Mouse (Mus musculus): ENCODE data around the gene Acod1. TPM values are rescaled to one million over a fixed set of nuclear protein-coding genes. Genes with fewer than 3 reads are reported as not detected.
A peak's percentile ranks its signal among the peaks of the same experiment; 100 is the strongest.

The Acod1 gene
- total RNA-seq, 2 experiments from 2014 or later = not detected

DNA sequence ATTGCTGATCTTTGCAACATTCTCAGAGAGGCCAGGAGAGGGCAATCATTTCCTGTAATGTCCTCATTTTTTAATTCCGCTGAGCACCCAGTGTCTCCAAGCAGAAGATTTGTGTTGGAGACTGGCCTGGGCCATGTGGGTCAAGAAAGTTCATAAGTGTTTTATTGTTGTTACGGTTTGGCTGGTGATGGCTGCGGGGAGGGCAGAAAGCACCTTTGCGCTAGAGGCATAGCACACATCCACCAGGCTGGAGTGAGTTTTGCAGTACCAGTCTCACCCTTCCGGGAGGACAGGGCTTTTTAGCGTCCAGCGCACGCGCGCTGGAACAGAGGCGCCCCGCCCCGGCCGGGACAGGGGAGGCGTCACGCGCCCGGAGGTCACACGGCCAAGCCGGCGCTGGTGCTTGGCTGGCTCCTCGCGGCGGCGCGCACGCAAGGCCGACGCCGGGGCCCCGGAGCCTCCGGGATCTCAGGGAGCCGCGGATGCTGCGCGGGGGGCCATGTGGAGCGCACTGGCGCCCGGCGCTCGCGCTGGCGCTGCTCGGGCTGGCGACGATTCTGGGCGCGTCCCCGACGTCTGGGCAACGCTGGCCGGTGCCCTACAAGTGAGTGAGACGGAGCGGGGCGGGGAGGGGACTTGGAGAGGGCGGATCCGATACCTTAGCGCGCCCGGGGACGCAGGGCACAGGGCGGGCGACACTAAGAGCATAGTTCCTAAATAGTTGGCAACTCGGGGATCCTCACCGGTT lies 23.3 kb downstream of the Acod1 start, which contains the start of gene Cln5:
Cln5 (plus strand) TSS at position 353 of the 748 bp plus-strand sequence.
- peak; percentile 90 to 93 for DNase-seq (ENCODE audit: low spot score in 2 of 2)
- intact Hi-C loops (cut with DNase I) = loop anchor here (2.0 to 5.0 kb wide), 2 partner anchors 29 to 467 kb away; partner anchors contain the start of gene Fbxl3

DNA sequence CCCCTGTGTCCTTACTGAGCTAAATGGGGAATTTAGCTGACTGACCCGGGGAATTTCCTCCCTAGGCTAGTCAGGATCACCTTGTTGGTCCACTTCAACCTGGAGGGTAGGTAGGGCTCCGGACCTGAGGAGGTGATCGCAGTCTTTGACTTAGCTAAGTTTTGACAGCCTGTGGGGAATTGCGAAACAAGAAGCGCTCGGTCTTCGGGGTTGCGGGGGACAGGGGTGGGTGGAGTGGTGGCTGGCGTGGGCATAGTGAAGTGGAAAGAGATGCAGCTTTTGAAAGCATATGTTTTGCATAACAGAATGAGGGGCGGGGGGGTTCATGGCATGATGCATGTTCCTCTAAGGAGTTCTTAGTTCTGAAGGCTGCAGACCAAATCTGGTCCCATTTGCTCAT lies 24.0 kb downstream of the Acod1 start:
- intact Hi-C loops (cut with DNase I) = loop anchor here (2.0 kb wide), 1 partner anchor 28 kb away; the partner anchor contains the start of gene Fbxl3
- DNase-seq (ENCODE audit: low spot score in 2 of 2) = peak; percentile 27 to 32

DNA sequence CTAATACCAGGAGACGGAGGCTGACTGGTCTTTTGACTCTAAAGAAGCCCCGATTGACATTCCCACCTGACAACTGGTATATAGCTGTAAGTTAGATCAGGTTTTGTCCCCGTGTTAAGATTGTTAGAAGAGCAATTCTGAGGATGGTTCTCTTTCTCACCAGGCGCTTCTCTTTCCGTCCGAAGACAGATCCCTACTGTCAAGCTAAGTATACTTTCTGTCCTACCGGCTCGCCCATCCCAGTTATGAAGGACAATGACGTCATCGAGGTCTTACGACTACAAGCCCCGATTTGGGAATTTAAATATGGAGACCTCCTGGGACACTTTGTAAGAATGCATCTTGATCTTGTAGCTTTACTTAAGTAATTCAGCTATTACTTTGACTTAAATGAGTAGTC lies 24.7 kb downstream of the Acod1 start:
- DNase-seq (ENCODE audit: low spot score in 2 of 2) = no peak
- intact Hi-C loops (cut with DNase I) = loop anchor here (2.0 kb wide), 1 partner anchor 27 kb away; the partner anchor contains the start of gene Fbxl3

DNA sequence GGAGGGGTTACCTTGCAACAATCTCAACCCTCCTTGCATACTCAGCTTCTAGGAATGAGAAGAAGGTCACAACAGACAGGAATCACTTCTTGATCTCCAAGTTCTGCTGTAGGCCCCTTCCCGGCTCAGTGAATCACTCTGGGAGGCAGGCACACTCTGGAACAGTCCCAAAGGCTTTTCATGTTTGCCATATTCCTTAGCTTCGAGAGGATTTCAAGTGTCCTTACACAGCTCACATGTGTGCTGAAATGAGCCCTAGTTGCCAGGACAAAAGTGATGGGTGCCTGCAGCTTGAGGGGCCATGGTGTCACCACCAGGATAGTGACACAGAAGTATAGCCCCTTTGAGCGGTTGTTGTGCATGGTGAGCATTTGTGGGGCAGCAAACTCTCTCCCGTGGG lies 26.0 kb downstream of the Acod1 start:
- DNase-seq (ENCODE audit: low spot score in 2 of 2) = no peak
- intact Hi-C loops (cut with DNase I) = no loop called here

DNA sequence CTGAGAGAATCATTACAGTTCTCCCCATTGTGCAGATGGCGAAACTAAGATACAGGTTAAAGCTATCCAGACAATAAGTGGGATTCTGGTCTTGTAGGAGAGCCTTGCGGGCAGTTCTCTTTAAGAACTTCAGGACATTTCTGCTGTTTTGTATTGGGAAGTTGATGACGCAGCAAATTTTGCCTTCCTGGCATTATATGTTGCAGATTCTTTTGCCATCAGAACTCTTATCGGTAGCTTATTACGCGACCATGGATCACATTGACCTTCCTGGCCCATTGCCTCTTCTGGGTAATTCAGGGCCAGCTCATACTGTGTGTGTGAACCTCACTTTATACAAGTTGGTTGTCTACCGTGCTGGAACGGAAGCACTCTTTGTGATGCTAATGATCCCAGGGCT lies 27.0 kb downstream of the Acod1 start:
- DNase-seq (ENCODE audit: low spot score in 2 of 2) = no peak
- intact Hi-C loops (cut with DNase I) = no loop called here

DNA sequence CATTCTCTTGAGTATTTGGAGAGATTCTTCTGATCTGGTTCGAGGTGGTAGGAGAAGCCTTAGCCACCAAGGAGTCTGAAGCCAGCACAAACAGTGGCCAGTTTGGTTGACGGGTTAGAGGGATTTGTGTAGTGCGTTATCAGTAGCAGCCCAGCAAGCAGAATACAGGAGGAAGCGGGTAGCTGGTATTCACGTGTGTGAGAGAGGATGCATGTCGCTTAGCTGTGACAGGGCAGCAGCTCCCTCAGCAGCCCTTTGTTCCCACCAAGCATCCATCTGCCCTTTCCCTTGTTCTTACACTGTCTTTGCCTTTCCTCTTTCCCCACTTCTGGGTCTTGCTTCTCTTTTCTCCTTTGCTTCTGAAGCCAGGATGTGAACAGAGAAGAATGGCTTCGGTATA lies 28.4 kb downstream of the Acod1 start:
- intact Hi-C loops (cut with DNase I) = no loop called here
- no peak for DNase-seq (ENCODE audit: low spot score in 2 of 2)

DNA sequence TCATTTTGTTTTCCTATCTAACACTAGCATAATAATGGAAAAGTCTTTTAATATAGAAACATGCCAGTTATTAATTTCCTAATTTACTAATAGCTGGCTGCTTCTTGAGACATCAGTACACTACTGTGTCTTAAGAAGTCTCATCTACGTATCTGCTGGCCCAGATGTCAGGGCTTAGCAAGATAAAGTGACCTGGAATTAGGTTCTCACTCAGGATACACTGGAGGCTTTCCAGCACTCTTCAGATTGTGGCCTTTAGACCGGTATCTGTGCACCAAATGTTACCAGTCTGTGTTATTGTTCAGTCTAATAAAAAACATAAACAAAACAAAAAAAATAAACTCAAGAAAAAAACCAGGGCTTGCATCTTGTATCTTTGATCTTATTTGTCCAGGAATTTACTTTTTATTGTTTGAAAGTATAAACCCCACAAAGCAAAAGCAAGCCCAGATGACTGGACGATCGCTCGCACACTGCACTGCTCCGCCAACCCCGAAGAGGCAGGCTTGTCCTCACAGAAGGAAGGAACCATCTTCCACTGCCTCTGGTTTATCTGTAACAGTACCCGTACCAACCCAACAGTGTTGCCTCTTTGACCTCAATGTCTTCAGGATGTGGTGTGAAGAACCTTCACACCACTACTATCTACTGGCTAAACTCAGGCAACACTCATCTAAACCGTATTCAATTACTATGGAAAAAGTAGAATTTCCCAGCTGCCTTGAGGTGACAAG lies 30.7 kb downstream of the Acod1 start:
- no peak for DNase-seq (ENCODE audit: low spot score in 2 of 2)
- intact Hi-C loops (cut with DNase I) = no loop called here

DNA sequence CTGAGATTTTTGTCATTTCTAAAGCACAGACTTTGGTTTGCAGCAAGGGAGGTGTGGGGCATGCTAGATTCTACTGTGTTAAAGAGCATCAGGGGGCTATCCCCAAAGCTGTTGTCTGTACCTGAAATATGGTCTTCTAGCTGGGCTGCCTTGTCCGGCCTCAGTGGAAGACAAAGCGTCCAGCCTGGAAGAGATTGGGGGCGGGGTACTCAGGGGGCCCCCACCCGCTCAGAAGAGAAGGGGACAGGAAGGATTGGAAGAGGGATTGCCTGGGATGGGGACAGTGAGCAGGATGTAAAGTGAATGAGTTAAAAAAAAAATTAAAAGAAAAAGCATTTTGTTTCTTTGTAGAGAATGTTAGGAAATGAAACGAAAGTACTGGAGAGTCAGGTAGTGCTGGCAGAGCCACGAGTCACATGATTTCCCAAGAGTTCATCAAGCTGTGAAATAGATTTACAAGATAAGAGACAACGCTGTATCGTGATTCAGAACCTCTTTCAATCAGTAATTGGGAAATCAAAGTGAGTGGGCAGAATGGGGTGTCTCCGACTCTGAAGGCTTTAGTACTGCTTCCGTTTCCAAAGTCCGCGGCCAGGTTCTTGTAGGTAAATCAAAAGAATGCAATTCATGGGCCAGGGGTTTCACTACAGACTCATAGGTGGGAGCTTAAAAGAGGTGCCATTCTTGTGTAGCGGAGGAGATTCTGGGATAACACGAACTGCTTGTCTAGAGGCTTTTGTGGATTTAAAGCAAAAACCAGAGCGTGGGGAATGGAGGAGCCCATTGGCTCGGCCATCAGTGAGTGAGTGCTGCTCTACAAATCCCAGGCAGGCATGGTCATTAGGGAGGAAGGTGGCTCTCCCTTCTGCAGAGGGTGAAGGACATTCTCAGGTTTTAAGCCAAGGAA lies 31.5 kb downstream of the Acod1 start:
- intact Hi-C loops (cut with DNase I) = no loop called here
- no peak for DNase-seq (ENCODE audit: low spot score in 2 of 2)

DNA sequence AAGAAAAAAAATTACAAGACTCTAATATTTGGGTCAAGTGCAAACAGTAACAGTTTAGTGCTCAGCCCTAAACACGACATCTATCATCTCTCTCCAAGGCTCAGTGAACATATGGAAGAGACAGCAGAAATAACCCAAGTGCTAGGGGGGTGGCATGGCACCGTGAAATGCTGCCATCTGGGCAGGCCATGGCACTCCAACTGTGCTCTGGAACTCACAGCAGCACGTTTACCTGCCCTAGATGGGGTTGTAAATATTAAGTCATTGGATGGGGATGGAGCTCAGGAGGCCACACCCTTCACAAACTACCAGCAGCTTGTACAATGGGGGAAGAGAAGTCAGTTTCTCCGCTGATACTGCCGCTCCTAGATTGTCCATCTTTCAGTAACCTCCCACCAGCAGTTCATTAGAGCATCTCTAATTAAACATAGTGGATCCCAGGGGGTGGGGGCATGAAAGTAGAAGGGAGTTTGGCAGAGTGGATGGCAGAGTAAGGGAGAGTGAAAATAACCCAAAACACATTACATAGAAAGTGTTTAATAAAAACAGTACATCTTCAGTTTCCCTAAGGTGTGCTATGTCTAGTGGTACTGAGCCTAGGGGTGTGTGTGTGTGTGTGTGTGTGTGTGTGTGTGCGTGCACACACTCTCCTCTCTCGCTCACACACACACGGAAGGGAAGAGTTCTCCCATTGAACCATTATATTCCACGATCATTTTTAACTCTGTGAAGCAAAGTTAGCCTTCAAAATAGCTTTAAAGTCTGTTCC lies 32.6 kb downstream of the Acod1 start:
- no peak for DNase-seq (ENCODE audit: low spot score in 2 of 2)
- intact Hi-C loops (cut with DNase I) = no loop called here

DNA sequence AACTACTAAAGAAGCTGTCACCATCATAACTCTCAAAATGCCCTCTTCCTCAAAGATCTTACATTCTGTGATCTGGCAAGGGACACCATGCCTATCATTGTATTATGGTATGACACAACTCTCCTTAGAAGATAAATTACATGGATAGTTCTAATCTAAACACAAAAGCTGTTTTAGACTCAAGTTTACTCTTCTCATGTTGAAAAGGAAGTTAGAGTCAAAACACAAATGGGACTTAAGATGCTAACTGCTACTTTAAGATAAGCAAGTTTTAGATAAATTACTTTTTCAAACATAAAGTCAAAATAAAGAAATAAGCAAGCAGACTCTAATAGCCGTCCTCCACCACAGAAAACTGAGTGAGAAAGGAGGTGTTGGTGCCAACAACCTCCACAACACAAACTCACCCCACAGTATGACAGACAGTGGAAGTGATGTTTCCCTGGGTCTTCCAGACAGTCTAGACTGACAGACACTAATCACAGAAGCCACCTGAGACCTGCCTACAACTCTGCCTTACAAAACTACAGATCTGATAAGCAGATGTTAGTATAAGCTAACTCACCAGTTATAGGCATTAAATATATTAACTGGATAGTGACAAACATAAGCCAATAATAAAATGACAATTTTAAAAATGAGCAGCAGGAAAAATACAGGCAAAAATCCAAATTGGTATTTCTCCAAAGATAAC lies 39.2 kb downstream of the Acod1 start:
- intact Hi-C loops (cut with DNase I) = no loop called here
- no peak for DNase-seq (ENCODE audit: low spot score in 2 of 2)

DNA sequence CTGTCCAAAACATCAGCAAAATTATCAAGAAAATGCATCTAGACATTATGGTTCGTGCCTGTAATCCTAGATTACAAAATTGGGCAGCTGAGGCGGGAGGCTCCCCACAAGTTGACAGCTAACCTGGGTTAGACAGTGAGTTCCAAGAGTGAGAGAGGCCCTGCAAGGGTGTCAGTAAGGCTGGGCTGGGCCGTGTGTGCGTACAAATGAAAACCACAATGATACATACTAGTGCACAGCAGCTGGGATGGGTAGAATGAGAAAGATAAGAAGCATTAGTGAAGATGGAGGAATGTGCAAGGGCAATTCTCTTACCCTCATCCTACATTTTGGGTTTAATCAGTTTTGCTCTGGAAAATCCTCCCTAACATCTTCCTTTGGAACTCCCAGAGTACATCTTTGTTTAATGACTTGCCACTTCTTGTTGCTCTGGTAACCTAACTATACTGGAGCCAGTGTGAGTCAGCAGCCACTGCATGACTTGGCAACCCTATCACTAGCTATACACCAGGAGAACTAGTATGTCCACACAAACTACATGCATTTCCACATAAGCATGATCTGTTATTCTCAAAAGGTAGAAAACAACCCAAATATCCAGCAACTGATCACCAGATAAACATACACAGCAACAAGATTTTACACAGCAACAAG lies 40.0 kb downstream of the Acod1 start:
- no peak for DNase-seq (ENCODE audit: low spot score in 2 of 2)
- intact Hi-C loops (cut with DNase I) = no loop called here

DNA sequence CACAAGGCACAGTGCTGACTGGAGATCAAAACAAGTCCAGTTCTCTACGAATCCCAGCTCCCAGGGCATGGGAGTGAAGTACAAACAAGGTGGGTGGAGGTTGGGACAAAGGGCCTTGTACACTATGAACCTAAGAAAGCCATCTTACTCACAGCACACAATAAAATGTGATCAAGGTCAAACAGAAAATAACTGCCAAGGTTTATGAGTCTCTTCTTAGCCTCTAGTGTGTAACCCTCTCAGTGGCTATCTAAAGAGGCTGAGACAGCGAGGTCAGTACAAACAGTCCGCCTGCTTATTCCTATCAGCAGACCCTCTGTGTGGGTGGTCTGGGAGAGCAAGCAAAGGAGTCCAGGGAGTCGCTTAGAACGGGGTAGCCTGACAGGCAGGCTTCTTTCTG lies 41.1 kb downstream of the Acod1 start:
- DNase-seq (ENCODE audit: low spot score in 2 of 2) = no peak
- intact Hi-C loops (cut with DNase I) = no loop called here

DNA sequence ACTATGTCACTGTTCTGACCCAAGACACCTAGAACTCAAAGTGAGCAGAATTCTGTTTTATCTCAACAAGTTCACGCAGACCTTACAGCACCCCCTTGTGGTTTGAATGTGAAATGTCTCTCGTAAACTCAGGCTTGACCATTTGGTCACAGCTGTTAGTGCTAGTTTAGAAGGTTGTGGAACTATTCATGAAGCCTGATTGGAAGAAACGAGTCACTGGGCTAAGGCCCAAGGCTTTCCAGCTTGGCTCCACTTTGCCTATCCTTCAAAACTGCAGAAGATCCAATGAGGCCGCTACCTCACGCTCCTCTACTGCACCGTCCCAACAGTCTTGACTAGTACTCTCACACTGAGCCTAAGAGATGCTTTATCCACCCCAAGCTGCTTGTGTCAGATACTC lies 41.8 kb downstream of the Acod1 start:
- intact Hi-C loops (cut with DNase I) = no loop called here
- DNase-seq (ENCODE audit: low spot score in 2 of 2) = no peak

DNA sequence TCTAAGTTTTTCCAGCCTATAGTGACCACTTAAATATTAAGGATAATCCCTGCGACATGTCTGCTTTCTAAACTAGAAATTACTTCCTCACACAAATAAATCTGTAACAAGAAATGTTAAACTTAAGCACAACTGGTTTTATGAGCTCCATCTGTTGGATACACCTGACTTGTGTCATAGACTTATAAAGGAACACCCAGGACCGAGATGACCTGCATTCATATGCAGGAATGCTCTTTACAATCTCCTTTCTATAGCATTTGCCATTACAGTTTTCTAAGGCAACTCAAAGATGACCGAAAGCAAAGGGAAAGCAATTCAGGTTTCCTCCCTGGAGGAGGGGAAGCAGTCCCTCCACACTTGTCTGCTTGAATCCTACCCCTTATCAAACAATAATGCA lies 46.5 kb downstream of the Acod1 start:
- DNase-seq (ENCODE audit: low spot score in 2 of 2) = no peak
- intact Hi-C loops (cut with DNase I) = no loop called here

DNA sequence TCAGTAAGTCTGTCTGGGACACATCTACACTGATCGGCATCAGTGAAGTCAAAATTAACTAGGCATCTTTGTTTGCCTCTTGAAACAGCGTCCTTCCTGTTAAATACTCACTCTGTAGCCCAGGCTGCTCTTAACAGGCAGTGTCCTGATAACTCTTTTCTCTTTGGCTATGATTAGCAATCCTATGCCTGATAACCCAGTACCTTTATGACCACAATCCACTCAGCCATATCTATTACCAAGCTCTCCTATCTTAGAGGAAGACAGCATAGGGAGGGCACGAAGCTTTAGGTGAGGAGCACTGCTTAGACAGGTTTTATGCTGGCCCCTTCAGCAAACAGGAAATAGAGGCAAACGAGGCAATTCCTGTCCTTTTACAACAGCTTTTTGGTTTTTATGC lies 46.9 kb downstream of the Acod1 start:
- DNase-seq (ENCODE audit: low spot score in 2 of 2) = no peak
- intact Hi-C loops (cut with DNase I) = no loop called here

DNA sequence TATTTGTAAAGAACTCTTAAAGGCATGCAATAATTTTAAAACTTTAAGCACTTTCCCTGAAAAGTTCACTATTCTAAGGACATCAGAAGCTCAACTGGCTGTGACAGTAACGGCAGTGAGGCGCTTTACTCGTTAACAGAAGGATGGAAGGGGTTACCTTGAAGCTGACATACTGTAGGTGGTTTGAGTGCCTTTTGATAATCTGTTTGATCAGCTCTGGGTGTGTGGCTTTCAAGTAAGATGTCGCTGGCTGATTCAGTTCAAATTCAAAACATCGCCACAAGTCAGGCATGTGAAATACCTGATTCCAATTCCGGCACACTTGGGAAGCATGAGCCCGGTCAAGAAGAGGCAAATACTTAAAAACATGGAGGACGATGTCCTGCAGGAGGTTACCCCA lies 48.3 kb downstream of the Acod1 start:
- DNase-seq (ENCODE audit: low spot score in 2 of 2) = no peak
- intact Hi-C loops (cut with DNase I) = no loop called here

DNA sequence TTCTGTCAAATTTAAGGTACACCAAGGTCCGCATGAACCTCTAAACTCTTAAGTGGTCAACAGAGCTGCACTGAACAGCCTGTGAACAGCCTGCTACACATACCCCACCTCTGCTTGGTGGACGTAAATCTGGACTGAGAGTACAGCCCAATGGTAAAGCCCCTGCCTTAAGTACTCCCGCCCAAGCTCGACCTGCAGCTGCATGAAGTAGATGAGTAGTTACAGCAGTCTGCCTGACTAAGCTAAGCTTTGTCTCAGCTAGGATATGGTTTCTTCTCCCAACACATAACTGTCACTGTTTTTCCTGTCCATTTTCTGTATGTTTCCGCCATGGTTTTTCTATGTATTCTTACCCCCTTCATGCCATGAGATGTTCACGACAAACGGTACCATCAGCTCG lies 49.0 kb downstream of the Acod1 start:
- no peak for DNase-seq (ENCODE audit: low spot score in 2 of 2)
- intact Hi-C loops (cut with DNase I) = no loop called here

DNA sequence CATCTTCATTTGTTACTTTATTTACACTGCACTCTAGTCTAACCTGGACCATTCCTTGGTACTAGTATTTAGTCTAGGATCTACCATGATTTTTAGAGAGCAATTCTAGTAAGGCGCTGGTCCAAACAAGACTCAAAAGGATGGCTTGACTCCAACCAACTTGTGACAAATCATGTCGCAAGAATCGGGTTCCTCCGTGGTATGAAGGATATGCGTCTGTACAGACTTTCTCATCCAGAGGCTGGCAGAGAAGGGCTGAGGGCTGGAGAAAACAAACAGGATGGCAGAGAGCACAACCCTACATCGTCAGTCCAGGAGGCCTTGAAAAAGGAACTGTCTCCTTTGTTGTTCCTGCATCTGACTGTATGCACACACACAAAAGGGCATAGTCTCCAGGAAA lies 49.8 kb downstream of the Acod1 start:
- DNase-seq (ENCODE audit: low spot score in 2 of 2) = no peak
- intact Hi-C loops (cut with DNase I) = no loop called here
